Mouse (Mus musculus): ENCODE data around the gene Mef2d.

- TF ChIP-seq CTCF (IDR thresholded peaks at IDR 0.05; ENCODE audit: low read depth, low read length) (no peak), POLR2A (IDR thresholded peaks at IDR 0.05; ENCODE audit: insufficient read depth, low read length) (no peak)
Measured at GRCm38 (mm10) chr3:88205563-88206491, 63.7 kb downstream of the Mef2d start.

Data from ES-Bruce4 (cell line).